Mouse (Mus musculus) thymus, postnatal 0 days (tissue): Measurements from ENCODE around the gene Tmbim1. TPM values are rescaled to one million over a fixed set of nuclear protein-coding genes. Genes with fewer than 3 reads are reported as not detected.
"Not testable (repeated sequence)": the region's sequence is repeated elsewhere in the genome, so short reads cannot be mapped to it uniquely, and the experiment has no call there.

ENCODE experiments used
- DNase-seq: peaks from one replicate; pipeline ENCODE4 v3.0.0-alpha.2; 2015; ENCODE audit warnings: low spot score
- polyA plus RNA-seq: library from polyadenylated mRNA; unstranded; fragments of >200 nt; fragmentation: Nextera tagmentation; extraction: Ambion mirVana; gene quantifications from 2 replicates; pipeline ENCODE4 v1.2.1, GENCODE M21; 2015

The Tmbim1 gene
- polyA plus RNA-seq, 1 experiment from 2014 or later = 12.2 TPM

GRCm38 (mm10) chr1:74329899-74330431 is 24.5 kb upstream of the Tmbim1 start:
- no peak for DNase-seq

DNA sequence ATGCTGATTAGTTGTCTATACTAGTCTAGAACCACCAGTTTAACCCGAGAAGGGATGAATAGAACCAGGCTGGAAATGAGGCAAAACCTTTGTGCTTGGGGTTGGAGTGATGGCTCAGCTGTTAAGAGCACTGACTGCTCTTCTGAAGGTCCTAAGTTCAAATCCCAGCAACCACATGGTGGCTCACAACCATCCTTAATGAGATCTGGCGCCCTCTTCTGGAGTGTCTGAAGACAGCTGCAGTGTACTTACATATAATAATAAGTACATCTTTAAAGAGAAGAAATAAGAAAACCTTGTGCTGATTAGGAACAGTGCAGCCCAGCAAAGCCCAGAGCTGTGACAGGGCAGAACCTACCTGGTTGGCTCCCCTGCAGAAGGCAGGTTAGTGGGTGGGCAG is 21.5 kb upstream of the Tmbim1 start:
- not testable (repeated sequence) for DNase-seq

- no peak for DNase-seq
These were observed 16.0 kb upstream of the Tmbim1 start for GRCm38 (mm10) chr1:74321396-74321795.

GRCm38 (mm10) chr1:74318711-74319110 is 13.3 kb upstream of the Tmbim1 start:
- DNase-seq = no peak

DNA sequence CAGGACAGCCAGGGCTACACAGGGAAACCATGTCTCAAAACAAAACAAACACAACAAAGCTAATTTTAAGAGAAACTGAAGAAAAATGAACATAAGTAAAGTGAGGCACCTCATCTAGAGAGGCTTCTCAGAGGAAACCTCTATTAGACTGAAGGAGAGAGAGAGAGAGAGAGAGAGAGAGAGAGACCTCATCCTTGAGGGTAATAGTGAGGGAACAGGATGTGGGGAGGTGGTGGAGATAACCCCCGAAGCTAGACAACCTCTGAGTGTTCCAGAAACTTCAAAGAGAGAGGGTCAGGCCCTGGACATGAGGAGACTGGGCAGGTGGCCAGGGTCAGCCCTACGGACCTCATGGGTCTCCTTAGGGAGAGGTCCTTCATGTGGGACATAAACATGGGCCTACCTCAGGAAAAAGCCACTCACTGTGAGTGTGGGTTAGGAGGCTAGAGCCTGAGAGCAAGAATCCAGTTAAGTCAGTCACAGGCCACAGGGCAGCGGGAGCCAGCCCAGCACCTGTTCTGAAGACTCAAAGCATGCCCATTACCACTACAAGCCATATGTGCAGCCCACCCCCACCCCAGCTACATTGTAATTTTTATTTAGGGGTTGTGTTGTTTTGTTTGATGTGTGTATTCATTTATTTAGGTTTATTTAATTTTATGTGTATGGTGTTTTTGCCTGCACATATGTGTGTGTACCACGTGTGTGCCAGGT is 10.8 kb upstream of the Tmbim1 start:
- peak; percentile 51 for DNase-seq

DNA sequence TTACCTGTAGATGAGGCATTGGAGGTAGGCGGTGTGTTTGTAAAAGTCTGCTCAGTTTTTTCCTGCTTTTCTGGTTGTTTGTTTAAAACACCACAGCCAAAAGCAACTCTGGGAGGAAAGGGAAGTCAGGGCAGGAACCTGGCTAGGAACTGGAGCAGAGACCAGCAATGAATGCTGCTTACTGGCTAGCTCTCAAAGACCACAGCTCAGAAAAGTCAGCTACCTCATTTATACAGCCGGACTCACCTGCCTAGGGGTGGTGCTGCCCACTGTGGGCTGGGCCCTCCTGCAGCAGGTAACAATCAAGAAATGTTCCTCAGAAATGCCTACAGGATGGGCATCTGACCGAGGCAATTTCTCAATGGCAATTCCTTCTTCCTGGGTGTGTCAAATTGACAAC is 9.4 kb upstream of the Tmbim1 start:
- no peak for DNase-seq

- DNase-seq = peak; percentile 83
These were observed 7.7 kb upstream of the Tmbim1 start for GRCm38 (mm10) chr1:74313049-74313692.

DNA sequence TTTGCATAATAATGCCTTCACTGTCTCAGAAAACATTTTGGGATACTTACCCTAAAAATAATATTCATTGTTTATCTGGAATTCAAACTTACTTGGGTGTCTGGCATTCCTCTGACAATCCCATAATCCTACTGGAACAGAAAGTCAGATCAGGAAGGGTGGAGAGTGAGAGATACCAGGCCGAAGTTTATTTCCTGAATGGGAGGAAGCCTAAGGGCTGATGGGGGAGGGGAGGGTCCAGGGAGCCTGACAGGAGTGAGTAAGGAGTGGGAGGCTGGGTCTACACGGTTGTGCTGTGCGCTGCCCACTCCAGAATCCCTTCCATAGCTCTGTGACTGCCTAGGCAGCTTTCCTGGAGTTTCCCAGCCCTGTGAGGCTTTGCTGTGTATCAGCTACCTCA is 4.3 kb upstream of the Tmbim1 start:
- DNase-seq = no peak

- DNase-seq = peak; percentile 36
These were observed 2.9 kb upstream of the Tmbim1 start for GRCm38 (mm10) chr1:74308001-74308964.

- no peak for DNase-seq
These were observed 1.7 kb upstream of the Tmbim1 start for GRCm38 (mm10) chr1:74307146-74307545.

GRCm38 (mm10) chr1:74304946-74305345 is 476 bp downstream of the Tmbim1 start:
- no peak for DNase-seq

DNA sequence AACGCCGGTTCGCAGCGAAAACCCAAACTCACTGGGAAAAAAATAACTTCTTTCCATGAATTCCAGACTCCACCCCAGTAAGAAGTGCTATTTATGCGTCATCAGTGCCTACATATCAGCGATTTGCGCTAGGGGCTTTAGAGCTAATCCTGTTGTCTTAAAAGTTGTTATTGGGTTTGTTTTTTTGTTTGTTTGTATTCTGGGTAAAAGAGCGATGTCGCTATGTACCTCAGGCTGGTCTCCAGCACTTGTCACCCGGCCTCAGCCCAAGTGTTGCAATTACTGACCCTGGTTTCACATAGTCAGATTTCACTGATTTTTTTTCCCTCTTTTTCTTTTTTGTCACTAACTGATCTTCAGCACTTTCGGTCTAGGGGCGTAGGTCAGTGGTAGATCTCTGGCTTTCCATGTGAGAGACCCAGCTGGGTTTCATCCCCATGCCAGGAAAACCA is 1.1 kb downstream of the Tmbim1 start:
- no peak for DNase-seq

DNA sequence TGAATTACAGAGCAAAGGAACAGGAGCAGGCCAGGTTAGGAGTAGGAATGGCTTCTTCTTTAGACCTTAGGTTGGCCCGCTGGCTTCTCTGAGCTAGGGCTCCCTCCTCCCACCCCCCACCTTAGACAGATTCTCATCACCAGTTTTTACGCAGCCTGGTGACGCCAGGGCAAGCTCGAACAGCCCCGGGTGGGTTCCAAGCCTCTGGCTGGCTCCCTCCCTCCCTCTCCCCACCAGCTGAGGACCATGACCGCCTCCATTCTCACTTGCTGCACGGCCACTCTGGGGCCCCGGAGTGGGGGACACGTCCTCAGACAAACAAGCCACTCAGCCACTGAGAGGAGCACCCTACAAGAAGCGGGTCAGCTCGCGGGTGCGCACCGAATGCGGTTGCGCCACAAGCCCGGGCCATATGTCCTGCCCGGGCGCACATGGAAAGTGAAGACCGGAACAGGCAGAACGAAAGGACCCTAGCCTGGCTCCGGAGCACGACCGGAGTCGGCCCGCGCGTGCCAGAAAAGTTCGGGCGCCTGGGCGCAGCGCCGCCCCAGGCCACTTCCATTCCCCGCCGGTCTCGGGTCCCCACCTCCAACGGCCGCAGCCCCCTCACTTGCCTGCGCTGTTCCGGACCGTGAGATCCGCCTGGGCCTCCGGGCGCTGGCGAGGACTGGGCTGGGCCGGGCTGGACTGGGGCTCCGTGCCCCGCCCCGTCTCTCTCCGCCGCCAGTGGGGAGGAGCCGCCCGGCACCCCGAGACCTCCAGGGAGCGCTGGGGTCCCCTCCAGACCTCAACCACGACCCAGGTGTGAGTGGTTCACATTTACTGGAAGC is 1.7 kb downstream of the Tmbim1 start:
- DNase-seq = peak; percentile 29

DNA sequence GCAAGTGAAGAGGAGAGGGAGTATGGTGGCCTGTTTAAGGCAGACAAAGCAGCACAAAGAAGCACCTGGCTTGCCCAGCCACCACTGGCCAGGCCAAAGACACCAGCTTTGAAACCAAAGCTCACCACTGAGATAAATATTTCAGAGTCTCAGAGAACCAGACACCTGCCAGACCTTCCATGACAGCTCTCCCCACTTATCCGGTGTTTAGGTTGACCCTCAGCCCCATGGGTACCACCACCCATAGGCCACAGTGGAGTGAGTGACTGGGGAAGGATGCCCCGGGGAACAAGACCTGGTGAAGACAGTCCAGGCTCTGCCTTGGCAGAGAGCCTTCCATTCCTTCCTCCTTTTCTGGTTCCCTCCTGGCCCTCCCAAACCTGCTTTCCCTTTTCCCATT is 2.6 kb downstream of the Tmbim1 start:
- DNase-seq = no peak

GRCm38 (mm10) chr1:74302229-74302628 is 3.2 kb downstream of the Tmbim1 start:
- no peak for DNase-seq

DNA sequence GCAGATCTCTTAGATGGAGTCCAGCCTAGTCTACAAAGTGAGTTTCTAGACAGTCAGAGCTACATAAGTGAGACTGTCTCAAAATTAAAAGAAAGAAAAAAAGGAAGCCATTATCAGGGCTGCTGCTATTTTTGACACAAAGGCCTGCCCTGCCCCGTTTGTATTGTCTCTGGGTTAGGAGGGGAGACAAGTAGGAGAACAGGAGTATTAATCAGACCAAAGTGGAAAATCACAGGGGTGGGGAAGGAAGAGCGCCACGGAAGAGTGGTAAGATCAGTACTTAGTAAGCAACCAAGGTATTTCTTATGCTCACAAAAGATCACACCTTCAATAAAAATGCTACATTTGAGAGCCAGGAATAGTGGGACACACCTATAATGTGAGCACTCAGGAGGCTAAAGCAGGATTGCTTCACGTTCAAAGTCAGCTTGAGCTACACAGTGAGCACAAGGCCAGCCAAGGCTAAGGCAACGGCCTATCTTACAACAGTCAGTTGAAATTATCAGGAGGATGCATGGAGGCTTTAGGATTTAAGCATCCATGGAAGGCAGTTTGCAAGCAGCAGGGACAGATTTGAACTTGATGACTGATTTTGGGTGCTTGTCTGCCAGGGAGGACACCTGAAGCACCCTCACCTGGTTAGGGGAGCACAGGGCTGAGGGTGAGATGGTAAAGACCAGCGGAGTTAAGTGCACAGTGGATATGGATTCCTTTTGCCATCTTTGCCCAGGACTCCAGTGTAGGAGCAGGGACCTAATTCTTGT is 4.9 kb downstream of the Tmbim1 start:
- no peak for DNase-seq

GRCm38 (mm10) chr1:74298996-74299395 is 6.4 kb downstream of the Tmbim1 start:
- DNase-seq = no peak

- no peak for DNase-seq
These were observed 7.2 kb downstream of the Tmbim1 start for GRCm38 (mm10) chr1:74298157-74298750.

- DNase-seq = no peak
These were observed 8.2 kb downstream of the Tmbim1 start for GRCm38 (mm10) chr1:74297269-74297668.
